Mouse (Mus musculus): ENCODE measurements at regions not wholly inside any gene's neighbourhood (a gene's known extent, or its start where the extent isn't known, plus 50 kb on each side); places are given as distances from the start of the nearest gene placed in this dataset.

GRCm38 (mm10) chr13:52025482-52025848 lies 179.0 kb downstream of the Gadd45g start:
- no peak for TF ChIP-seq POLR2A (IDR thresholded peaks at IDR 0.05; ENCODE audit: insufficient read depth, low read depth, low read length)
- no peak for TF ChIP-seq CTCF (IDR thresholded peaks at IDR 0.05; ENCODE audit: insufficient read depth, low read depth, low read length)

Measured in olfactory bulb, adult 2 months (tissue).